Mouse (Mus musculus): ENCODE results near the gene Mnd1. TPM values are rescaled to one million over a fixed set of nuclear protein-coding genes. Genes with fewer than 3 reads are reported as not detected.
A peak's percentile ranks its signal among the peaks of the same experiment; 100 is the strongest.

Gene Mnd1
- polyA plus RNA-seq, 1 experiment from 2014 or later: 14.0 TPM

DNA sequence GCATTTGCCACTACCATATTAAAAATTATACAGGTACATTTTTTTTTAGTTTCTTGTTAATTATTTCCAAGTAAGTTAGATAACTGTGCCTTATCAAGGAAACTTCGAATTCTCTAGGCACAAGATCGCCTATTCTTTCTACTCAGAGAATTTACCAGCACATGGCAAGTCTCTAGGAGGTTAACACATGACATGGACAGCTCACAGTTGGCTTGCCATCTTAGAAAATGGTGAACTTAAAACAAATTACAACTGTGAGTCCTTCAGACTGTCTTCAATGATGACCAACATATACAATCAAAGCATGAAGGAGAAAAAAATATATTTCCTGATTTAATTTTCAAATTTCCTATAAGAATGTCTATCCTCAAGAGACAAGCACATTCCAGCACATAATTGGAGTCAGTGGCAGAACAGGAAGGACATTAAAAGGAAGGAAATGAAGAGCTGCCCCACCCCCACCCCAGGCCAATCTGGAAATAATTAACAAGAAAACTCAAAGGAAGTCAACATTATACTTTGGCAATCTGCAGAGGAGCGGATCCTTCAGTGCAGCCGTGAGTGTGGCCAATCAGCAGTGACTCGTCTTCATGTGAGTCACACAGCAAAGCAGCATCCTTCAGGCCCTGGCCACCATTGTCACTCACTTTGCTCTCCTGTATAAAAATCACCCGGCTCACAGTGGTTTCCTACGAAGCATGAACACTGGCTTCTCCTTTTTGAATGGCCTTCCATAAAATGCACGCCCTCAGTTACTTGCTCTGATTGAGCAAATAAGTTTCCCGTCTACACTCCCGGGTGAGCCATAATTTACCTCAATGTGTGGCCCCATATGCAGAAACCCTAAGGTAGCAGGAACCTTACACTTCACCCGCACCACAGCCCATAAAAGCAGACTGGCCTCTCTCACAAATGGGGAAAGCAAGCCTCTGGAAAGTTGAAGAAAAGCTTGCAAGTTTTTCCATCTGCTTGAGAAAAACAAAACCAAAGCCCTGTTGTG, 26.4 kb downstream of the Mnd1 start:
- 22% methylated on average over 11 of the region's 11 CpGs for WGBS
- H3K4me1 ChIP-seq (replicated peaks): peaks cover 63% of the 10 kb centered on the region
- ATAC-seq (ENCODE audit: insufficient number of reproducible peaks, insufficient read depth, low FRiP score, low TSS enrichment, low read depth): peak; percentile 86
- no peaks in the 10 kb centered on the region for H3K36me3 ChIP-seq
- no peak overlapping the region for H3K9ac ChIP-seq (replicated peaks)
- H3K27me3 ChIP-seq: no peaks in the 10 kb centered on the region
- H3K4me3 ChIP-seq (replicated peaks): no peak overlapping the region
- no peaks in the 10 kb centered on the region for H3K9me3 ChIP-seq
- peak overlapping the region; percentile 30 for H3K4me2 ChIP-seq
- peak overlapping the region; percentile 91 for H3K27ac ChIP-seq

DNA sequence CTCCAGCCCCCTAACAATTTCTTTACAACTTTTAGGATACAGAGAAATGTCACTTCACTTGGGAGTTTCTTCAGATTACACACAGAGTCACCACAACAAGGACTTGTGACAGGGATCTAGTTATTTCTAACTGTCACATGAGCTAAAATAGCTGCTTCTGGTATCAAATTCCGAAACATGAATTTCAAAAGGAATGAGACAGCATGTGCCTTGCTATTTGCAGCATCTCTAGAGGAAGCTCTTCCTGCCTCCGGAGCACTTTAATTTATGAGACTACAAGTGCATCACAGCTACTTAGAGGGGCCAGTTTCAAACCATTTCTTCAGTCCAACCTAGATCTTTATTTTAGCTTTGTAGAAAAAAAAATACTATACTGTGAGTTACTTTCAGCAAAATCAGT, 28.2 kb downstream of the Mnd1 start:
- Histone ChIP-seq H3K36me3 (no peaks in the 10 kb centered on the region), H3K27me3 (no peaks in the 10 kb centered on the region), H3K4me2 (no peak overlapping the region), H3K4me3 (replicated peaks) (no peak overlapping the region), H3K9me3 (no peaks in the 10 kb centered on the region), H3K4me1 (replicated peaks) (peaks cover 47% of the 10 kb centered on the region), H3K9ac (replicated peaks) (no peak overlapping the region), H3K27ac (no peak overlapping the region)
- ATAC-seq (ENCODE audit: insufficient number of reproducible peaks, insufficient read depth, low FRiP score, low TSS enrichment, low read depth): no peak
- WGBS: 71% methylated on average over 2 of the region's 2 CpGs

DNA sequence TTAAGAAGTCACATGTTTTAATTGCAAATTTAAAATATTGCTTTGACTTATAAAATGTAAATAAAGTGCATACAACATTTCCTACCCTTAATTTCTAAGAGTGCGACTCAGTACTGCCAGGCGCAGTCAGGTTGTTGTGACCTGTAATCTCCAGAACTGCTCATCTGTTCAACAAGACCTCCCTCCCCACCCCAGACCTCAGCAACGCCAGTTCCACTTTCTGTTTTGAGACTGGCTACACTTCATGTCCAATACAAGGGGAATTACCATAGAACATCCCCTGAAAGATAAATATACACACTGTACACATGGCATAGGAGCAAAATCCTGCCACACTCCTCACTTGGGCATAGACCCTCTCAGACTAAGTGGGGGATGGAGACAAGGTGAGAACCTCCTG, 28.9 kb downstream of the Mnd1 start:
- WGBS: 83% methylated on average over 3 of the region's 3 CpGs
- ATAC-seq (ENCODE audit: insufficient number of reproducible peaks, insufficient read depth, low FRiP score, low TSS enrichment, low read depth): no peak
- Histone ChIP-seq H3K9ac (replicated peaks) (no peak overlapping the region), H3K27ac (no peak overlapping the region), H3K4me1 (replicated peaks) (peaks cover 47% of the 10 kb centered on the region), H3K27me3 (no peaks in the 10 kb centered on the region), H3K4me2 (no peak overlapping the region), H3K9me3 (no peaks in the 10 kb centered on the region), H3K36me3 (no peaks in the 10 kb centered on the region), H3K4me3 (replicated peaks) (no peak overlapping the region)

DNA sequence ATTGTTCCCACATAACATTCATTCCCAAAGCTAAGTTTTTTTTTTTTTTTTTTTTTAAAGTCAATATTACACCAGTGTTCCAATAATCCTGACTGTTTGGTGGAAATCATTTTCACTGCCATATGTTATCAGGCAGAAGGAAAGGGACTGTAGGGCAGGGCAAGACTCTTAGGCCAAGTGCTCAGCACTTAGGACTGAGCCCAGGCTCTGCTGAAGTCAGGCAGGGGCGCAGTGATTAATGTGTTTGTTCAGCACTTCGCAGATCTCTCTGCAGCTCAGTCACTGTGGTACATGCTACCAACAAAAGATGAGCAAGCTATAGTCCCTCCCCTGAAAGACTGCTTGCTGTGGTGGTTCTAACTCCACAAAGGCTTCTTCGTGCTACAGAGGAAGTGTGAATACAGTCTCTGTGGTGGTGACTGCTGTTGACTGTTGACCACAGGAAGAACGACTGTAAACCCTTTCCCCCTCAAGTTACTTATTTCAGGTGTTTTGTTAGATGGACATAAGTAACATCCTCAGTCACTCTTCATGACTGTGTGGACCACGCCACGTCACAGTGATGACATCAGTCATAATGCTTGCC, 29.8 kb downstream of the Mnd1 start:
- peaks cover 38% of the 10 kb centered on the region for H3K4me1 ChIP-seq (replicated peaks)
- no peak overlapping the region for H3K4me2 ChIP-seq
- H3K9me3 ChIP-seq: no peaks in the 10 kb centered on the region
- H3K4me3 ChIP-seq (replicated peaks): no peak overlapping the region
- 74% methylated on average over 6 of the region's 6 CpGs for WGBS
- H3K27me3 ChIP-seq: no peaks in the 10 kb centered on the region
- H3K36me3 ChIP-seq: no peaks in the 10 kb centered on the region
- H3K9ac ChIP-seq (replicated peaks): no peak overlapping the region
- no peak for ATAC-seq (ENCODE audit: insufficient number of reproducible peaks, insufficient read depth, low FRiP score, low TSS enrichment, low read depth)
- H3K27ac ChIP-seq: no peak overlapping the region

DNA sequence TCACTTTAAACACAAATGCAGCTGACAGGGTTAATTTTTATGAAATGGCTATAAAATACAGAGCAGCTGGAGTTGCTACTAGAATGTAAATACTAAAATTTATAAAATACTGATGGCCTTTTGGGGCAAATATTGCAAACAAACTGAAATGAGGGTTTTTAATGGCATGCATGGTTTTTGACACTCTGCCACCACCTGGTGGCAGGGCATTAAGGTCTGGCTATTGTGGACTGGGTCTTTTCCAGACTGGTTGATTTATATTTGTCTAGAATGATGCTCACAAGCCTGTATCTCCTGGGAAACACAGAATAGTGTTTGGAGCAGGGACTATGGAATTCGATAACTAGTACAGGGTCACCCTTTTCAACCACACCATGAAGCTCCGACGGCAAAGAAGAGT, 32.1 kb downstream of the Mnd1 start:
- Histone ChIP-seq H3K9ac (replicated peaks) (no peak overlapping the region), H3K27me3 (no peaks in the 10 kb centered on the region), H3K27ac (no peak overlapping the region), H3K4me3 (replicated peaks) (no peak overlapping the region), H3K4me2 (no peak overlapping the region), H3K4me1 (replicated peaks) (peaks cover 18% of the 10 kb centered on the region; the same call in 1 of the 2 replicates), H3K36me3 (no peaks in the 10 kb centered on the region), H3K9me3 (no peaks in the 10 kb centered on the region)
- WGBS: 73% methylated on average over 3 of the region's 3 CpGs
- ATAC-seq (ENCODE audit: insufficient number of reproducible peaks, insufficient read depth, low FRiP score, low TSS enrichment, low read depth): no peak

DNA sequence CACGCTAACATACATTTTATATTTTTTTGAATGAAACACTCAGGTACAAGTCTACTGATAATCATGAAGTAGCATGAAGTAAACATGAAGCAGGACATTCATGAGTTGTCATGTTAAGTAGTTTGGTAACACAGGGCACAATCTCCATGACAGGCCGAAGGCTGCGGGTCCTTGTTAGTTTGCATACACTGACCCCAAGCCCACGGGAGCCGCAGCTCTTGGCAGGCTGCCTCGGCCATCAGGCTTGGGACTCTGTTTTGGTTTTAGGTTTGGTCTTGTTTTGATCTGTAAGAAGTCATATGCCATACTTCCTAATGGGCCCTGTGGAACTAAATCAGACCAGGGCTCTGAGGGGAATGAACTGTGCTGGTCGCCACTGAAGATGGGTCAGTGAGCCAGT, 36.9 kb downstream of the Mnd1 start:
- no peak overlapping the region for H3K4me3 ChIP-seq (replicated peaks)
- no peak overlapping the region for H3K4me2 ChIP-seq
- H3K27me3 ChIP-seq: no peaks in the 10 kb centered on the region
- H3K27ac ChIP-seq: no peak overlapping the region
- H3K9ac ChIP-seq (replicated peaks): no peak overlapping the region
- WGBS: 82% methylated on average over 7 of the region's 7 CpGs
- H3K4me1 ChIP-seq (replicated peaks): no peaks in the 10 kb centered on the region
- no peak for ATAC-seq (ENCODE audit: insufficient number of reproducible peaks, insufficient read depth, low FRiP score, low TSS enrichment, low read depth)
- H3K9me3 ChIP-seq: no peaks in the 10 kb centered on the region
- no peaks in the 10 kb centered on the region for H3K36me3 ChIP-seq

DNA sequence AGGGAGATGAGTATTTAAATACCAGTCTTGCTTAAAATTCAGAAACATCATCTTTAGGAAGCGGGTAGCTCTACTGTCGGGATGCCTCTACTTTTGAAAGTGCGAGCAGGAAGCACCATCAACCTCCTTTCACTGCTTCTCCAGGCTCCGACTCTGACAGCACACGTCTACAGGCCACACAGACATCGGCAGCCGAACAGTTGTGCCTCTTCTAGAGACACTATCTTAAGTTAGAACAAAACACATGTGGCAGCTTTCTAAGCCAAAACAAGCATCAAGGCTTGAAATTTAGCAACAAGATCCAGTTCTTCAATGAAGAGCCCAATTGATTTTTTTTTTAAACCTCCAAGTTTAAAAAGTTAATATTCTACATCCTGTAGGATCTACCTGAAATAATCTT, 37.4 kb downstream of the Mnd1 start:
- WGBS: 63% methylated on average over 7 of the region's 7 CpGs
- H3K36me3 ChIP-seq: no peaks in the 10 kb centered on the region
- no peak overlapping the region for H3K4me2 ChIP-seq
- no peak overlapping the region for H3K4me3 ChIP-seq (replicated peaks)
- no peaks in the 10 kb centered on the region for H3K27me3 ChIP-seq
- no peaks in the 10 kb centered on the region for H3K4me1 ChIP-seq (replicated peaks)
- H3K9ac ChIP-seq (replicated peaks): no peak overlapping the region
- H3K27ac ChIP-seq: no peak overlapping the region
- no peaks in the 10 kb centered on the region for H3K9me3 ChIP-seq
- ATAC-seq (ENCODE audit: insufficient number of reproducible peaks, insufficient read depth, low FRiP score, low TSS enrichment, low read depth): no peak

DNA sequence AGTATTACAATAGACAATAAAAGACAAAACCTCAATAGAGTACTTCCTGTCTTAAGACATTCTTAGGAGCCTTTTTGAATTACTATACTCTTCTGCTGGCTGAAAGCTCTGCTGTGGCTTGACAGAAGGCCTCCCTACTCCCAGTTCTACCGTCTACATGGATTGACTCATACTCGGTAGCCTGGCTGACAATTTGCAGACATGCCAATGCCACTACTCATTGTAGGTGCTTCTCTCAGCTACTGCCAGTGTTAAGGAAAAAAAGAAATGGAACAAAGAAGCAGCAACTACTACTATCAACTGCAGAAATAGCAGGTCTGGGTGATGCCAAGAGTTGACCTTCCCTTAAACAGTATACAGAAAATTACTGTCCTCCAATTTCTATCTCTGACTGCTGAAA, 47.0 kb downstream of the Mnd1 start:
- Histone ChIP-seq H3K9ac (replicated peaks) (no peak overlapping the region), H3K36me3 (no peaks in the 10 kb centered on the region), H3K4me2 (no peak overlapping the region), H3K4me1 (replicated peaks) (no peaks in the 10 kb centered on the region; the same call in 1 of the 2 replicates), H3K27me3 (no peaks in the 10 kb centered on the region), H3K9me3 (no peaks in the 10 kb centered on the region), H3K27ac (no peak overlapping the region), H3K4me3 (replicated peaks) (no peak overlapping the region)
- WGBS: 86% methylated on average over 2 of the region's 2 CpGs
- no peak for ATAC-seq (ENCODE audit: insufficient number of reproducible peaks, insufficient read depth, low FRiP score, low TSS enrichment, low read depth)

DNA sequence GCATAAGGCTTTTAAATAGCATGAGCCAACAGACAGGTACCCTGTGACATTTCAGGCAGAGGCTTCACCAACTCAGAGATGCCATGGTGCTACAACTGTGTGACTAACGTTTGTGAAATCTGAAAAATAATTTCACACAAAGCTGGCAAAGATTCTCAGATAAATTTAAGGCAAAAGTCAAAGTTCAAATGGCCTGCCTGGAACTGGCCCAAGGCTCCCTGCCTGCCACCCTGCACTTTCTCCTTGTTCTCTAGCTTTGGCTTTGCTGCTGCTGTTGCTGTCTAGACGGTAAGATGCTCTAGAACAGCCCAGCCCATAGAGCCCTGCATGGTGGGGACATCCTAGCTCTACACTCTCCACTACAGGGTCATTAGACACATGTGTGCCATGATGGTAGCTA, 49.5 kb downstream of the Mnd1 start:
- 76% methylated on average over 2 of the region's 2 CpGs for WGBS
- no peak for ATAC-seq (ENCODE audit: insufficient number of reproducible peaks, insufficient read depth, low FRiP score, low TSS enrichment, low read depth)

DNA sequence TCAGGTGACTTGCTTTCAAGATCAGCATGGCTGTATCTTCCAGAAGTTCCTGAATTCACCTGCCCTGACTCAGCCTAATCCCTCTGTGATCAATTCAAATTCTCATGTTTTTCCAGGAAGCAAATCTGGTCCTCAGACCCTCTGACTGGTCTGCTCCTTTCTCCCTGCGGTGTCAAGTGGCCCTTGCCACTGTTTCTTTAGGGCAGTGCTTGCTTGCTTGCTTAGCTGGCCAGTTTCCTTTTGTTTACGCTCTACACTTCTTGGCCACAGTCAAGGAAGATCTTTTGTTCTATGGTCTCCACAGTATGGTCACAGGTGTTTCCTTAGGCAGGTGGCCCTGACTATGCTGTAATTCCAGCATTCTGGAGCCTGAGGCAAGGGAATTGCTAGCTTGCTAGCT, 52.0 kb downstream of the Mnd1 start:
- H3K9ac ChIP-seq (replicated peaks): no peak overlapping the region
- H3K27ac ChIP-seq: no peak overlapping the region
- WGBS: 86% methylated on average over 2 of the region's 2 CpGs
- H3K27me3 ChIP-seq: no peaks in the 10 kb centered on the region
- H3K4me1 ChIP-seq (replicated peaks): no peaks in the 10 kb centered on the region; the same call in 1 of the 2 replicates
- no peaks in the 10 kb centered on the region for H3K9me3 ChIP-seq
- no peak for ATAC-seq (ENCODE audit: insufficient number of reproducible peaks, insufficient read depth, low FRiP score, low TSS enrichment, low read depth)
- no peaks in the 10 kb centered on the region for H3K36me3 ChIP-seq
- H3K4me2 ChIP-seq: no peak overlapping the region
- H3K4me3 ChIP-seq (replicated peaks): no peak overlapping the region

More for the DNA sequence above, 49.5 kb downstream of the Mnd1 start:
- Histone ChIP-seq H3K4me2 (no peak overlapping the region), H3K36me3 (no peaks in the 10 kb centered on the region), H3K9ac (replicated peaks) (no peak overlapping the region), H3K9me3 (no peaks in the 10 kb centered on the region), H3K27ac (no peak overlapping the region), H3K4me3 (replicated peaks) (no peak overlapping the region), H3K27me3 (no peaks in the 10 kb centered on the region), H3K4me1 (replicated peaks) (no peaks in the 10 kb centered on the region; the same call in 1 of the 2 replicates)

DNA sequence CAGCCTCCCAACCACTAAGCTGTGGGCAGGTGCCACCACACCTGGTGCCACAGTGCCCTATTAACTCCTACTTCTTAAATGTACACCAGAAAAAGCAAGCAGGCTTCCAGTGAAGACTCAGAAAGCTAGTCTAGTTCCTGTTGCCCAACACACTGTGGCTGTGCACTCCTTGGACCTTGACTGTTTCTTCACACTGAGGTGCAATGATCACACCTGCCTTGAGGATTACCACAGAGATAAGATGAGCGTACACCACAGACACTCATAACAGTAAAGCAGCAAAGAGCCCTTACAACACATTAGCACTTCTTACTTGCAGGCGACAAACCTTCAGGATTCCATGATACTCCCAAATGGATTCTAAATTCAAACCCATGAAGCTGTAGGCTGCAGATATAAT, 62.7 kb downstream of the Mnd1 start:
- WGBS: 85% methylated on average over 2 of the region's 2 CpGs
- no peaks in the 10 kb centered on the region for H3K27me3 ChIP-seq
- H3K27ac ChIP-seq: no peak overlapping the region
- no peak overlapping the region for H3K9ac ChIP-seq (replicated peaks)
- H3K36me3 ChIP-seq: no peaks in the 10 kb centered on the region
- no peaks in the 10 kb centered on the region for H3K4me1 ChIP-seq (replicated peaks)
- H3K9me3 ChIP-seq: no peaks in the 10 kb centered on the region
- H3K4me2 ChIP-seq: no peak overlapping the region
- ATAC-seq (ENCODE audit: insufficient number of reproducible peaks, insufficient read depth, low FRiP score, low TSS enrichment, low read depth): no peak
- H3K4me3 ChIP-seq (replicated peaks): no peak overlapping the region
